Mouse (Mus musculus) CH12.LX (cell line): ENCODE measurements around the gene Syde1. TPM values are rescaled to one million over a fixed set of nuclear protein-coding genes. Genes with fewer than 3 reads are reported as not detected.

ENCODE experiments used
- DNase-seq: peaks from one replicate; pipeline ENCODE4 v3.0.0-alpha.2; 2013; ENCODE audit errors: extremely low read depth
- H3K27ac ChIP-seq: 2 replicates; pipeline ENCODE4 v1.5.1; 2012; ENCODE audit warnings: low read depth, mild to moderate bottlenecking, control low read depth, moderate library complexity; ENCODE audit not compliant: insufficient read depth
- H3K27me3 ChIP-seq: replicated peaks from 2 replicates; pipeline ENCODE3; 2012; ENCODE audit warnings: inconsistent platforms
- H3K36me3 ChIP-seq, 2 experiments: replicated peaks in 1 of 2; 2 replicates each; pipeline versions ENCODE3 to v1.6.1; 2012; ENCODE audit warnings: inconsistent platforms in 1 of 2, low read length in 1 of 2, mild to moderate bottlenecking in 1 of 2, mixed read lengths in 1 of 2, moderate library complexity in 1 of 2; ENCODE audit not compliant: control insufficient read depth in 1 of 2, insufficient read depth in 1 of 2
- H3K4me1 ChIP-seq, 2 experiments: 2 replicates each; pipeline ENCODE4 v1.6.1; 2012; ENCODE audit warnings: inconsistent platforms in 1 of 2, moderate library complexity in 1 of 2; ENCODE audit not compliant: insufficient read depth in 2 of 2, control insufficient read depth in 1 of 2
- H3K4me2 ChIP-seq: 2 replicates; pipeline ENCODE4 v1.6.1; 2012; ENCODE audit warnings: low read depth, mild to moderate bottlenecking, control low read depth; ENCODE audit not compliant: poor library complexity, insufficient read depth, severe bottlenecking
- H3K4me3 ChIP-seq, 3 experiments: fragments of 150-350 bp in 1 of 3; sonication (generic) in 1 of 3; replicated peaks in 1 of 3; 2 replicates each; pipeline versions ENCODE3 to v1.5.1; 2011 to 2012; ENCODE audit warnings: low read depth in 2 of 3, low read length in 2 of 3, mild to moderate bottlenecking in 2 of 3, moderate library complexity in 2 of 3, control low read depth in 1 of 3, improper control_type of control experiment in 1 of 3, inconsistent platforms in 1 of 3, mixed read lengths in 1 of 3; ENCODE audit not compliant: poor library complexity in 1 of 3
- H3K79me2 ChIP-seq: replicated peaks from 2 replicates; pipeline ENCODE4 v1.6.1; 2012; ENCODE audit warnings: mild to moderate bottlenecking, moderate library complexity; ENCODE audit not compliant: control insufficient read depth, poor library complexity, insufficient read depth, severe bottlenecking; ENCODE audit errors: extremely low read depth
- H3K9ac ChIP-seq: 2 replicates; pipeline ENCODE4 v1.6.1; 2012; ENCODE audit warnings: low read depth, mild to moderate bottlenecking, control low read depth, moderate library complexity; ENCODE audit not compliant: insufficient read depth
- H3K9me3 ChIP-seq: replicated peaks from 2 replicates; pipeline ENCODE3; 2012; ENCODE audit warnings: low read length, inconsistent platforms, mixed read lengths
- CHD1 ChIP-seq: IDR thresholded peaks from 2 replicates; pipeline ENCODE4 v1.6.1; 2012; ENCODE audit warnings: low read depth, low read length, improper control_type of control experiment, inconsistent platforms
- CHD2 ChIP-seq: IDR thresholded peaks from 2 replicates; pipeline ENCODE4 v1.6.1; 2011; ENCODE audit warnings: low read length, improper control_type of control experiment
- CTCF ChIP-seq, 2 experiments: IDR thresholded peaks in 1 of 2; conservative IDR thresholded peaks in 1 of 2; 2 replicates each; pipeline ENCODE4 v1.5.1; 2011 to 2012; ENCODE audit warnings: low read depth in 2 of 2, low read length in 2 of 2, improper control_type of control experiment in 1 of 2, inconsistent platforms in 1 of 2, mild to moderate bottlenecking in 1 of 2, moderate library complexity in 1 of 2
- E2F4 ChIP-seq: IDR thresholded peaks from 2 replicates; pipeline ENCODE4 v1.6.1; 2011; ENCODE audit warnings: low read depth, low read length, improper control_type of control experiment; ENCODE audit not compliant: insufficient replicate concordance
- EP300 ChIP-seq: IDR thresholded peaks from 2 replicates; pipeline ENCODE4 v1.6.1; 2011; ENCODE audit warnings: low read length, improper control_type of control experiment
- ETS1 ChIP-seq: conservative IDR thresholded peaks from 2 replicates; pipeline ENCODE4 v1.6.1; 2012; ENCODE audit warnings: low read depth, mild to moderate bottlenecking, inconsistent platforms, low read length, improper control_type of control experiment, moderate library complexity
- HCFC1 ChIP-seq: IDR thresholded peaks from 2 replicates; pipeline ENCODE4 v1.6.1; 2012; ENCODE audit warnings: low read depth, mild to moderate bottlenecking, inconsistent platforms, low read length, improper control_type of control experiment
- IRF4 ChIP-seq: IDR thresholded peaks from 2 replicates; pipeline ENCODE4 v1.6.1; 2014; ENCODE audit warnings: low read depth, mild to moderate bottlenecking, inconsistent platforms, low read length, improper control_type of control experiment
- JUN ChIP-seq: IDR thresholded peaks from 2 replicates; pipeline ENCODE4 v1.6.1; 2011; ENCODE audit warnings: low read depth, mild to moderate bottlenecking, low read length, improper control_type of control experiment, moderate library complexity; ENCODE audit not compliant: insufficient read depth
- MAFK ChIP-seq: IDR thresholded peaks from 2 replicates; pipeline ENCODE4 v1.6.1; 2011; ENCODE audit warnings: low read length, improper control_type of control experiment; ENCODE audit not compliant: insufficient replicate concordance
- MAX ChIP-seq: IDR thresholded peaks from 2 replicates; pipeline ENCODE4 v1.6.1; 2011; ENCODE audit warnings: low read length, improper control_type of control experiment
- MAZ ChIP-seq: IDR thresholded peaks from 2 replicates; pipeline ENCODE4 v1.6.1; 2012; ENCODE audit warnings: low read depth, mild to moderate bottlenecking, inconsistent platforms, low read length, improper control_type of control experiment, moderate library complexity
- MXI1 ChIP-seq: IDR thresholded peaks from 2 replicates; pipeline ENCODE4 v1.6.1; 2011; ENCODE audit warnings: mild to moderate bottlenecking, low read depth, low read length, improper control_type of control experiment
- MYC ChIP-seq: IDR thresholded peaks from 2 replicates; pipeline ENCODE4 v1.6.1; 2011; ENCODE audit warnings: low read depth, mild to moderate bottlenecking, improper control_type of control experiment, low read length
- PAX5 ChIP-seq: IDR thresholded peaks from 2 replicates; pipeline ENCODE4 v1.6.1; 2012; ENCODE audit warnings: low read length, inconsistent platforms, mixed read lengths
- POLR2AphosphoS2 ChIP-seq: IDR thresholded peaks from 2 replicates; pipeline ENCODE4 v1.6.1; 2011; ENCODE audit warnings: low read depth, low read length, improper control_type of control experiment
- RAD21 ChIP-seq: IDR thresholded peaks from 2 replicates; pipeline ENCODE4 v1.6.1; 2011; ENCODE audit warnings: low read depth, mild to moderate bottlenecking, low read length, improper control_type of control experiment, moderate library complexity
- SIN3A ChIP-seq: IDR thresholded peaks from 2 replicates; pipeline ENCODE4 v1.6.1; 2012; ENCODE audit warnings: low read length, improper control_type of control experiment, inconsistent platforms
- TBP ChIP-seq: conservative IDR thresholded peaks from 2 replicates; pipeline ENCODE4 v1.6.1; 2011; ENCODE audit warnings: low read depth, low read length, improper control_type of control experiment
- TCF12 ChIP-seq: IDR thresholded peaks from 2 replicates; pipeline ENCODE4 v1.6.1; 2014; ENCODE audit warnings: low read depth, mild to moderate bottlenecking, inconsistent platforms, low read length, improper control_type of control experiment
- UBTF ChIP-seq: IDR thresholded peaks from 2 replicates; pipeline ENCODE4 v1.6.1; 2012; ENCODE audit warnings: low read depth, mild to moderate bottlenecking, inconsistent platforms, low read length, improper control_type of control experiment, moderate library complexity
- USF1 ChIP-seq: IDR thresholded peaks from 2 replicates; pipeline ENCODE4 v1.6.1; 2014; ENCODE audit warnings: low read depth, mild to moderate bottlenecking, inconsistent platforms, low read length, improper control_type of control experiment
- USF2 ChIP-seq: conservative IDR thresholded peaks from 2 replicates; pipeline ENCODE4 v1.6.1; 2011; ENCODE audit warnings: low read depth, low read length, improper control_type of control experiment
- ZKSCAN1 ChIP-seq: IDR thresholded peaks from 2 replicates; pipeline ENCODE4 v1.6.1; 2012; ENCODE audit warnings: low read depth, inconsistent platforms, low read length, improper control_type of control experiment, borderline replicate concordance
- ZMIZ1 ChIP-seq: IDR thresholded peaks from 2 replicates; pipeline ENCODE4 v1.6.1; 2012; ENCODE audit warnings: low read depth, mild to moderate bottlenecking, inconsistent platforms, low read length, improper control_type of control experiment
- ZNF384 ChIP-seq: IDR thresholded peaks from 2 replicates; pipeline ENCODE4 v1.6.1; 2012; ENCODE audit warnings: low read depth, low read length, improper control_type of control experiment, inconsistent platforms
- dilution Hi-C: fragments of 300-500 bp; cut with MboI; formaldehyde crosslinking; loops from 2 replicates; pipeline ENCODE4 v1.14.3; 2020; ENCODE audit warnings: low sequenced_read_pairs; ENCODE audit not compliant: extremely low pct_unique_long_range_greater_than_20kb, extremely low pct_ligation_motif_present
- in situ Hi-C: fragments of 300-500 bp; cut with MboI; formaldehyde crosslinking; loops from 3 replicates; pipeline ENCODE4 v1.14.3; 2019; ENCODE audit warnings: low sequenced_read_pairs, low pct_ligation_motif_present, low pct_unique_long_range_greater_than_20kb, mixed read lengths
- polyA plus RNA-seq: library from polyadenylated mRNA; unstranded; fragments of >175 nt; gene quantifications from 2 replicates; pipeline ENCODE4 v1.2.1, GENCODE M21; 2012; ENCODE audit warnings: low read depth; ENCODE audit not compliant: insufficient read length
- total RNA-seq, 2 experiments: library from RNA; depleted of rRNA; stranded (reverse); fragments of 300-350 nt in 1 of 2; fragments of >200 nt in 1 of 2; gene quantifications; 2 replicates each; pipeline ENCODE4 v1.2.3; 2012 to 2014

Syde1 gene
- total and polyA plus RNA-seq, 3 experiments, result not detected

- H3K4me3 ChIP-seq, result no peak overlapping the region
- TF ChIP-seq EP300 (no peak), ETS1 (no peak), USF2 (no peak), MAZ (no peak), ZMIZ1 (no peak), MXI1 (no peak), UBTF (no peak), CHD2 (no peak), RAD21 (no peak), CHD1 (no peak), HCFC1 (no peak), JUN (no peak), USF1 (no peak), IRF4 (no peak)
- H3K79me2 ChIP-seq, result no peaks in the 10 kb centered on the region
- peaks cover 52% of the 10 kb centered on the region for H3K27me3 ChIP-seq
- H3K36me3 ChIP-seq, result no peaks in the 10 kb centered on the region
- no peak for DNase-seq
- no peak overlapping the region for H3K9ac ChIP-seq
- no peak overlapping the region for H3K27ac ChIP-seq
- no peaks in the 10 kb centered on the region for H3K9me3 ChIP-seq
- in situ Hi-C loops, result no loop called here
- H3K4me2 ChIP-seq, result no peak overlapping the region
- dilution Hi-C loops, result no loop called here
- H3K4me1 ChIP-seq, result no peaks in the 10 kb centered on the region
Measured at GRCm38 (mm10) chr10:78593736-78594135, 2.0 kb upstream of the Syde1 start.

- no peak for TF ChIP-seq ZKSCAN1
- Histone ChIP-seq H3K4me3 (no peak overlapping the region), H3K79me2 (no peaks in the 10 kb centered on the region), H3K27ac (no peak overlapping the region), H3K4me1 (no peaks in the 10 kb centered on the region), H3K9me3 (no peaks in the 10 kb centered on the region), H3K36me3 (no peaks in the 10 kb centered on the region), H3K9ac (no peak overlapping the region), H3K27me3 (peaks cover 49% of the 10 kb centered on the region), H3K4me2 (no peak overlapping the region)
- in situ Hi-C loops, result no loop called here
- dilution Hi-C loops, result no loop called here
- DNase-seq, result no peak
Measured at GRCm38 (mm10) chr10:78592856-78593379, 1.2 kb upstream of the Syde1 start.

GRCm38 (mm10) chr10:78590744-78591143 is 1.0 kb downstream of the Syde1 start:
- Histone ChIP-seq H3K27me3 (peaks cover 36% of the 10 kb centered on the region), H3K9ac (no peak overlapping the region)

More at GRCm38 (mm10) chr10:78590744-78591143, 1.0 kb downstream of the Syde1 start:
- no peaks in the 10 kb centered on the region for H3K9me3 ChIP-seq
- dilution Hi-C loops (no loop called here), in situ Hi-C loops (no loop called here)
- no peaks in the 10 kb centered on the region for H3K79me2 ChIP-seq
- DNase-seq, result no peak
- no peaks in the 10 kb centered on the region for H3K36me3 ChIP-seq
- H3K4me3 ChIP-seq, result no peak overlapping the region
- H3K4me1 ChIP-seq, result no peaks in the 10 kb centered on the region
- H3K27ac ChIP-seq, result no peak overlapping the region
- TF ChIP-seq E2F4 (no peak), TCF12 (no peak), ETS1 (no peak), MYC (no peak), PAX5 (no peak), ZNF384 (no peak), SIN3A (no peak), MAFK (no peak), CTCF (conservative IDR thresholded peaks at IDR 0.05 in 1 of 2, IDR thresholded peaks at IDR 0.05 in 1 of 2; ENCODE audit: low read depth in 2 of 2, low read length in 2 of 2) (no peak), TBP (no peak), EP300 (no peak), RAD21 (no peak), POLR2AphosphoS2 (no peak), MAX (no peak), HCFC1 (no peak)
- no peak overlapping the region for H3K4me2 ChIP-seq
